Mouse (Mus musculus) adrenal gland, postnatal 4 days (tissue): Measurements from ENCODE around the gene CN725425. TPM values are rescaled to one million over a fixed set of nuclear protein-coding genes. Genes with fewer than 3 reads are reported as not detected.

Source experiments
- DNase-seq, 2 experiments: peaks; one replicate each; pipeline ENCODE4 v3.0.0; 2021 to 2022; ENCODE audit warnings: low spot score in 2 of 2, mixed read lengths in 2 of 2
- long read RNA-seq, 2 experiments: library from polyadenylated mRNA; stranded (forward); transcript quantifications; one replicate each; pipeline ENCODE4 v2.0.0; 2021
- total RNA-seq, 2 experiments: library from RNA; stranded (reverse); gene quantifications; 2 replicates each; pipeline ENCODE4 v1.2.3; 2021

CN725425 gene
- not detected for total RNA-seq
- long read RNA-seq, experiment 1: 0 reads
- long read RNA-seq, experiment 2: 0 reads

DNA sequence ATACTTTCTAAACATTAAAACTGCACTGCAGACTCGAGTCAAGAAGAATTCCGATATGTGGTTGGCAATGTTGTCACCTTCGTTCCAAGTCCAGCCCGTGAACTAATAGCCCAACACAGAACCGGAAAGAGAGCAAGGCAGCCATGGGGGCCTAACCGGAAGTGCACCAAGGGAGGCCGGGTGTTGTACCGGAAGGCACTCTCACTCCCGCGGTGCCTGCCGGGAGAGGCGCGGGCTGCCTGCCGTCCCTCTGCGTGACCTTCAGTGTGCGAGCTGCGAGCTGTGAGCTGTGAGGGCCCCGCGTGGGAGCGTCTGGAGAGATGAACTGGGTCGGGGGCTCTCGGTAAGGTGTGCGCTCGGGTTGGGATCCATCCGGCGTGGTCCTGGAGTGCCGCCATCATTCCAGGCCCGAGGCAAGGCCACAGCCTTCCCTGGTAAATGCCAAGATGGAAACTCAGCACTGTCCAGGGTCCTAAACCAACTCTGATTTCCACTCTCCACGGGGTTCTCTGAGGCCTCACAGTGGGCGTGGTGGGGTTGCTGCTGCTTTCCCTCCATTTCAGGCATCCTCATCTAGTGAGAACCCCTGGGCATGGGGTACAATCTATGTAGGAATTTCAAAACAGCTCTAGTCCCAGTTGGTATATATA lies at the start of gene CN725425:
Gene CN725425 (plus strand): TSS at position 239 of the 650 bp plus-strand sequence.
- DNase-seq: no peak

GRCm38 (mm10) chr15:91152592-91152991 lies 46.7 kb upstream of the CN725425 start:
- no peak for DNase-seq

DNA sequence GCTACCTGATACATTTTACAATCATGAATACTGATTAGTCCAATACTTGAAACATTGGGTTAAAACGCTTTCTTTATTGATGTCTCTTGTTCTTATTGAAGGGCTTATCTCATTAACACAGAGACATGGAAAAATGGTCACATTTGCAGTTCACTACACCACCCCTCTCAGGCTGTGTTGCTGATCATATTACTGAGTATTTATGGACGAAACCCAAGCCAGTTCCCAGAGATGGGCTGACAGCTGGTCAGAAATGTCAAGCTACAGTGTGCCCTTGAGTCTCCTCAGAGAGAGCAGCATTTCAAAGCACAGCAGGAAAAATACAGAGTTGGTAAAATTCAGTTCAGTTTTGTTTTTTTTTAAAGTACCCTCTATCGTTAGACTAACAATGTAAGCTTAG lies 46.0 kb upstream of the CN725425 start:
- DNase-seq: no peak

- DNase-seq: no peak
Measured at GRCm38 (mm10) chr15:91161153-91161552, 38.1 kb upstream of the CN725425 start.

DNA sequence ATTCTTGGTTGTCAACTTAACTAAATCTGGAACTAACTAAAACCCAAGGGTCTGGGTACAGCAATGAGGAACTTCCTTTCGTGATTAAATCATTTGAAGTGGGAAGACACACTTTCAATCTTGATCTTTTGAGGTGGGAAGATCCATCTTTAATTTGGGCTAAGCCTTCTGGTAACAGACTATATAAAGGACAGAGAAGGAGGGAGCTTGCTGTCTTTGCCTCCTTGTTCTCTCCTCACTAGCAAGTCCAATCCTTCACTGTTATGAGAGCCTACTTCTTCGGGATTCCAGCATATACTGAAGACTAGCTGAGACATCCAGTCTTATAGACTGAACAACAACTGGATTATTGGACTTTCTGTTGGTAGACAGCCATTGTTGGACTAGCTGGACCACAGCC lies 35.8 kb upstream of the CN725425 start:
- no peak for DNase-seq

DNA sequence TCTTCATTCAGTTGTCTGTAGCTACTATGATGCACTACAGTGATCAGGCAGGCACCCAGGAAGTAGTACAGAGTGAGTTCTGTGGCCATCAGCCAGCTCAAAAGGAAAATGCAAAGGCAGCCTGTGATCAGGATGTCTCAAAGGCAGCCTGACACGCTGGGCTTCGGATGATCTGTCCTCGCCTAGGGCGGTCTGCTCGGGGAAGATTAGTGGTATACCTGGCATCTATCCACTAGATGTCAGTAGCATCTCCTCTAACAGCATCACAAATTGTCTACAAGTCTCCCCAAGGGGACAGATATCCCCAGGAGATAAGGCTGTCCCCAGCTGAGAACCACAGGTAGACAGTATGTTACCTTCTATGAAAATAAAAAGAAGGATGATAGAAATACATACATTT lies 34.3 kb upstream of the CN725425 start:
- DNase-seq: no peak

- no peak for DNase-seq
Measured at GRCm38 (mm10) chr15:91167850-91168562, 31.3 kb upstream of the CN725425 start.

DNA sequence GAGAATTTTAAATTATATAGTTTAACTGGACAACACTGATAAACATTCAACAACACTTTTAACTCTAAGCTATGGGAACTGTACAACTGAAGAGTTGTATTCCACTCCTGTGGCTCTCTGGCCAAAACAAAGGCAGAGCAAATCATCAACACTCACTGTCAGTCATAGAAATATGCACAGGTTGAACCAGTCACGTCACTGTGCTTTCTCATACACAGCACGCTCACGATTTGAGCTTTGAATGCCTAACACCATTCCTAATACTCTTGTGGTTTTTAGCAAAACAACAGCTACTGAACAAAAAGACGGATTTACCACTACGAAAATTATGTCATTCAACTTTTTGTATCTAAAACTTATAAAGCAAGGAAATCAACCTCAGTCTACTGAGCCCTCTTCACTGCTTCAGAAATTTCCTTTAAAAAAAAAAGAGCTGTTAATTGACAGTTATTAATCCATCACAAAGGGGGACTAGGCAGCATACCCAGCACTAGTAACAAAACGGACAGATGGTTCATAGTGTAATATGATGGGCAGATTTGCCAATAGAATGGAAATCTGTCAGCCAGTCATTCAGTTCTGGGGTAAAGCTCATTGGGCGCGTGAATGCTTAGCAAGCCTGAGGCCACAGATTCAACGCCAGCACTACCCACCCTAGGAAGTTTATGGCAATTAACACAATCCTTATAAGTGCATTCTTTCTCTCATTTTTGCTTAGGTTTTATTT lies 28.5 kb upstream of the CN725425 start:
- no peak for DNase-seq

DNA sequence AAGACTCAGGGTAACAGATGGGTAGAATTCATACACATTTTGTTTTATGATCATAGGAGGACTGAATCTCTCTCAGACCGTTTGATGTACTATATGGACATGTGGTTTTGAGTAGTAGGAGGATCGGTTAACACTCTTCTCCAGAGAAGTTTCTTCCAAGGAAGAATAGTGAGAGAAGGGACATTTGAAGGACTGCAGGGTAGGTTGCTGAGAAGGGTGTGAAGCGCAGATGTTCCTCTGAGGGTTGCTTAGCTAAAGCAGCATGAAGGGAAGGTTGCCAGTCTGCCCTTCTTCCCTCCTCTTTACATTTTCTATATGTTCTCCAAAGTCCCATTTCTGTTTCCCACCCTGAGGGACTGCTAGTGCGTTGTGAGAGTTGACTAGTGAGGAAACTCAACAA lies 28.0 kb upstream of the CN725425 start:
- no peak for DNase-seq

- DNase-seq: no peak
Measured at GRCm38 (mm10) chr15:91172193-91172592, 27.1 kb upstream of the CN725425 start.

DNA sequence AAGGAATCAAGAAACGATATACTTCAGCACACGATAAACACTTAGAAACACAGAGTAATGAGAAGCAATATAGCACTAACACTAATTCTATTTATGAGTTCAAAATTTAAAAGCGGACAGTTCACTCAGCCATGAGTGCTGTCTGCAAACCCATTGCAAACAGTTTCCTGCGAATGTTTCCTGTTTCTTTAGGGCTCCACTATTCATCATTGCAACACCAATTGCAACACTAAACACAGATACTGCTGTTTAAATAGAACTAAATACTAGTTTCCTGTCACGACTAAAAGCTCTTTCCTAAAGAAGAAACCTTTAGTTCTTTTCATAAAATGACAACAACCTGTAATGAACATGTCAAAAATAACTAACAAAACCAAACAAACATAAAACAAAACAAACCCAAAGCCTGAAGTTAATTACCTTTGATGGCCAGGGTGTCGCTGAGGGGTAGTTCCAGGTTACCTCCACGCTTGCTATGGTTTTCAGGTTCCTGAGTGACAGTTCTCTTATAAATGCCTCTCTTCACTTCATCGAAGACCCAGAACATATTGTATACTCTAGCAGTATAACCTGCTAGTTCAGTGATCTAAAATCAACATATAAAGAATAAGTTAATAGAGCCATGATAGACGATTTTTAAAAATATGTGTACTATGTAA lies 20.5 kb upstream of the CN725425 start:
- no peak for DNase-seq

DNA sequence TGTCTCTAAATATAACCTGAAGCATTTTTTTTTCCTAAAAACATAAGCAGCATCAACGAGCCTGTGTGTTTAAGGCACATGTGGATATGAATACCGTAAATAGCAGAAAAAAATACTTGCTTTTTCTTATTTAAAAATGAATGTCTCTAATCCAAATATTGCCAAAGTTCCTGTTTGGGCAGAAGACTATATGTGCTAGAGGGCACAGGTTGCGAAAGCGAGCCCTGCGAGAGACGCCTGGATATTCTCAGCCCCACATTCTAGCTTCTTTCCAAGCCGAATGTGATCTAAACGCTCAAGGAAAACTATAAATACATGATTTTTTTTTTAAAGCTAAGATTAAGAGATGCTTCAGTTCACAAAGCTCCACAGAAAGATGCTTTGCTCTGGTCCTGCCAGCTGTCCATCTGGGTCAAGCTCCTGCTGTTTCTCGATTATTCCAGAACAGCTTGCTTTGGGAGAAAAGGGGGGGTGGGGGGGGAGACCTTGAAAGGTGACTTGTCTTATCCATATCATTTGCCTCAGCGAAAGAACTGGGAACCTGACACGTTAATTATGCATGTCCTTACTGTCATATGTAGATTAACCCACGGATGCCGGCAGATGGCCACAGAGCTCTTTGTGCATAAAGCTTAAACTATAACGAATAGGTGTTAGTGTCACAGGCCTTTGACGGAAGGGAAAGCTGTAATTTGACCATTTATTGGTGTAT lies 19.2 kb upstream of the CN725425 start:
- DNase-seq: no peak

DNA sequence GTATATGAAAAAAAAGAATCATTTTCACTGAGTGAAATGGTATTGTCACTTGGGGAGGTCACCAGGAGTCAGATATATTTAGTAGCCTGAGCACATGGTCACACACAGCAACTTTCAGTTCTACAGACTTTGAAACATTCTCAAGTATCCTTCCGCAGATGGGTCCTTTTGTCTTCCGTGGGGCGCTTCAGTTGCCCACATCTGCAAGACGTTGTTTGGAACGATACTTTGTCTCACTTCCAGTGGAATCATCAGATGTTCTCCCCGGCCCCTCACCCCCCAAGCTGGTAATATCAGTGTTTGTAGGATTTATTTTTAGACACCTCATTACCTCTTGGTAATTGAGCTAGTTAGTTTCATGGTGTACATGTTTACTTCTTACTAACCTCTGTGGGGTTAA lies 12.9 kb upstream of the CN725425 start:
- no peak for DNase-seq

- DNase-seq: no peak
Measured at GRCm38 (mm10) chr15:91190026-91190425, 9.3 kb upstream of the CN725425 start.

DNA sequence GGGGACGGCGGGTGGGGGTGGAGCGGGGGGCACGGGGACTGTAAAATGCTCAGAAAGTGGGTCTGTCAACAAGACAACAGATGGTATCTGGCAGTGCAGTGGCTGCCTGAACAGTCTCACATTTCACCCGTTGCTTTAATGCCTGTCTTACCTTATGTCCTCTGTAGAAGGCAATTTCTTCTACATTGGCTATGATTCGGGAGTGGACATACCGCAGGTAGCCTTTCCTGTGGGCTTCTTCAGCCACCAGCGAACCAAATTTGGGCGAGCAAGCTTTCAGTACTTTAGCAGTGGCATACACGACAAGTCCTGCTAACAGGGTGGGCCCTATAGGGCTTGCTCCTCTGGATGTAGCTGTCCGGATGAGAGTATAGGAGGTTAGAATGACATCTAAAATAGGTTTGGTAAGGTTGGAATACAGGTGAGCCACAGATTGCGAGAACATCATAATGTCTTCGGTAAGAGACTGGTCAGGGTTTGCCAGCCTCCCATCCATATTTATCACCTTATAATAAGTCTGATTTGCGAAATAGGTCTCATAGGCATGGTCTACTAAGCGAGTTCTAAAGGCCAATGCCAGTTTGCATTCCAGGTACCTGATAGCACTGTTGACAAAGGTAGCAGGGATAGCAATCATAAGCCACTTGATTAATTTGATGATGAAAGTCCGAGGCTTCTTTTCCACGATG lies 8.6 kb upstream of the CN725425 start:
- no peak for DNase-seq

GRCm38 (mm10) chr15:91191412-91192222 lies 7.7 kb upstream of the CN725425 start, which contains the start of gene Abcd2:
TSS of gene Abcd2 (minus strand) at chr15:91191799.
- peak; percentile 10 to 33 for DNase-seq

DNA sequence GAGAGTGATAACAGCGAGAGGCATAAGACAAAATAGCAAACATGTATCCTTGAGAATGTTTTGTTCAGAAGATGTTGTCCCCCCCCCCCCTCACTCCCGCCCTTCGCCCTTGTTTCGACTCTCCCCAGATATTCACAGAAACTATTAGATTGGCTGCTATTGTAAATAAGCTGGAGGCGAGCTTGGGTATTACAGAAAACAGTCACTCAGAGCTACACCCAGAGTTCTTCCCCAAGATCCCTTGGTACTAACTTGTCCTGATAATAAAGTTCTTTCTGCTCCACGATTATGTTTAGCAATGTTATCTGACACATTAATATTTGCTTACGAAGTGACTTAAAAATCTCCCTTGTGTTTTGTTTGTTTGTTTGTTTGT lies 7.1 kb upstream of the CN725425 start:
- DNase-seq: no peak

DNA sequence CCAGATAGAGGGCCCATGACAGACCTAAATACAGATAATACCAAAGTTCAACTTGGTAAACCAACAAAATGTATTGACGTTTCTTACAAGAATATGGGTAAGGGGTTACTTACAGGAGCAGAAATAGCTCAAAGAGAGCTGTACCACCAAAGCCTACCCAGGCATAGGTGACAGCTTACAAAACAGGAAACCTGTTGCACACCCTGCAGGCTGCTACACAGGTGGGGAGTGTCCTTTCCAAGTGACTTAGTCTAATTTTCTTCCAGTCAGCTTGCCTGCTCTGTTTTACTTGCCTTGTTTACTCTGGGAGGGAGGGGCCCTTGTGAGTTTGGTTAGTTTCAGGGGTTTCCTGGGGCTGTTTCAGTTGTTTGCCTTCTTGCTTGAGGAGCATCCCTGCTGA lies 1.5 kb downstream of the CN725425 start:
- DNase-seq: no peak

DNA sequence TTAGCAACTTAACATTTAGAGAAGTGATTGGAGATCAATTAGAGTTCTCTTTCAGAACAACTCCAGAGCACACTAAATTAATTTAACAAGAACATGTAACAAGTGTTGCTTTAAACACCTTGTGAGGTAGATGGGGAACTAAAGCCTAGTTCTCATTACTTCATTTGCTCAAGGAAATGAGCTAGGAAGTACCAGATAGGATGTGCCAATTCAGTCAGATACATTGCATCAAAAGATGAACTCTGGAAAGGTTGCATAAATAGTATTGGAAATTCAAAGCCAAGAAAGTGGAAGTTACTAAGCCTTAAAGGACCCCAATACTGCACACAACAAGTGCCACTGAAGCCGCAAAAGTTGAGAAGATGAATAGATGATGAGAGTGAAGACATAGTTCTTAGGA lies 3.2 kb downstream of the CN725425 start:
- no peak for DNase-seq

GRCm38 (mm10) chr15:91203521-91203920 lies 4.2 kb downstream of the CN725425 start:
- no peak for DNase-seq
